Mouse (Mus musculus) c-Kit-positive CD71-positive TER-119-negative erythroid progenitor cells, embryonic 14.5 days (primary cell): ENCODE results near the gene Tbc1d2b.
A peak's percentile ranks its signal among the peaks of the same experiment; 100 is the strongest.

Source experiments
- DNase-seq: peaks from one replicate; pipeline ENCODE4 v3.0.0-alpha.2; 2013; ENCODE audit warnings: low read depth

The Tbc1d2b gene

DNA sequence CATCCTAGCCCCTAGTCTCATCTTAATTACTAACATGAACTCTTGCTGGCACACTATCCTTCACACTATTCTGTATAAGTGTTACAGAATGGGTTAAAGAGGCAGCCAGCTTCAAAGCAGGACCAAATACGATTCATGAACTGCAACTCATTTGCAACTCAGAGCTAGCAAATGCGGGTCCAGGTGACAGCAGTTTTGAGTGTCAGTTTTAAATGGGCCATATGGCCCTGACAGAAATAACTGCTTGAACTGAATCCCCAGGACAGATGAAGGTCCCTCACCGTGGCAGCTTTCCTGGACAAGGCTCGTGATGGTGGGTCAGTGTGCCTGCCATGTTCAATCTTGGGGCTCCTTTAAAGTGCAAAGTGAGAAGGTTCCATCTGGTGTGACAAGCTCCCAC lies 100.6 kb downstream of the Tbc1d2b start:
- no peak for DNase-seq

DNA sequence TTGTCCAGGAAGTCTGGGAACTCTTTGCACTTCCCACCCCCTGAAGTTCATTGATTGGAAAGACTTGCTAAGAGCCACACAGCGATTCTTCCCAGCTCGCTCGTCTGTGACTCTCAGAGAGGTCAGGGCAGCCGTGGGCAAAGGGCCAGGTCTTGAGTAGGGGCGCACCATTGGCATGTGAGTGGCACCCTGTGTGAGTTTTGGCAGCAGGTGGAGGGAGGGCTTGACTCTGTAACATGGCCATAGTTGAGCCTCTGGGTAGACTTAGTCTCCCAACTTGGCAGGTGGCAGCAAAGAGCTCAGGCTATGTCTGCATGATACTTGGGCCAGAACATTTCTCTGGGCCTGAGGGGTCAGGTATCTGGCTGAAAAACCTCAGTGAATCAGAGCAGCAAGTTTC lies 104.0 kb downstream of the Tbc1d2b start:
- DNase-seq = no peak

GRCm38 (mm10) chr9:90165590-90165989 lies 105.0 kb downstream of the Tbc1d2b start:
- no peak for DNase-seq

GRCm38 (mm10) chr9:90164670-90165453 lies 105.7 kb downstream of the Tbc1d2b start:
- DNase-seq = no peak

GRCm38 (mm10) chr9:90163749-90164095 lies 106.9 kb downstream of the Tbc1d2b start:
- DNase-seq = no peak

- DNase-seq = no peak
These were observed 107.5 kb downstream of the Tbc1d2b start, which contains the start of gene Adamts7 for GRCm38 (mm10) chr9:90162926-90163748. Gene Adamts7, plus strand, starts transcription at chr9:90163069.

GRCm38 (mm10) chr9:90162243-90162925 lies 108.2 kb downstream of the Tbc1d2b start:
- peak; percentile 7 for DNase-seq
